Mouse (Mus musculus) CH12.LX (cell line): ENCODE measurements around the gene Atg16l1.

Experiments used
- CHD1 ChIP-seq: IDR thresholded peaks from 2 replicates; pipeline ENCODE4 v1.6.1; 2012; ENCODE audit warnings: low read depth, low read length, improper control_type of control experiment, inconsistent platforms
- CTCF ChIP-seq, 2 experiments: IDR thresholded peaks in 1 of 2; conservative IDR thresholded peaks in 1 of 2; 2 replicates each; pipeline ENCODE4 v1.5.1; 2011 to 2012; ENCODE audit warnings: low read depth in 2 of 2, low read length in 2 of 2, improper control_type of control experiment in 1 of 2, inconsistent platforms in 1 of 2, mild to moderate bottlenecking in 1 of 2, moderate library complexity in 1 of 2
- ELF1 ChIP-seq: IDR thresholded peaks from 2 replicates; pipeline ENCODE4 v1.6.1; 2014; ENCODE audit warnings: low read depth, mild to moderate bottlenecking, inconsistent platforms, low read length, improper control_type of control experiment
- IRF4 ChIP-seq: IDR thresholded peaks from 2 replicates; pipeline ENCODE4 v1.6.1; 2014; ENCODE audit warnings: low read depth, mild to moderate bottlenecking, inconsistent platforms, low read length, improper control_type of control experiment
- KAT2A ChIP-seq: IDR thresholded peaks from 2 replicates; pipeline ENCODE4 v1.6.1; 2012; ENCODE audit warnings: low read length, improper control_type of control experiment, inconsistent platforms; ENCODE audit not compliant: insufficient replicate concordance
- MAFK ChIP-seq: IDR thresholded peaks from 2 replicates; pipeline ENCODE4 v1.6.1; 2011; ENCODE audit warnings: low read length, improper control_type of control experiment; ENCODE audit not compliant: insufficient replicate concordance
- MAX ChIP-seq: IDR thresholded peaks from 2 replicates; pipeline ENCODE4 v1.6.1; 2011; ENCODE audit warnings: low read length, improper control_type of control experiment
- MAZ ChIP-seq: IDR thresholded peaks from 2 replicates; pipeline ENCODE4 v1.6.1; 2012; ENCODE audit warnings: low read depth, mild to moderate bottlenecking, inconsistent platforms, low read length, improper control_type of control experiment, moderate library complexity
- MYC ChIP-seq: IDR thresholded peaks from 2 replicates; pipeline ENCODE4 v1.6.1; 2011; ENCODE audit warnings: low read depth, mild to moderate bottlenecking, improper control_type of control experiment, low read length
- NRF1 ChIP-seq: IDR thresholded peaks from 2 replicates; pipeline ENCODE4 v1.6.1; 2014; ENCODE audit warnings: low read depth, mild to moderate bottlenecking, inconsistent platforms, low read length, improper control_type of control experiment, moderate library complexity
- POLR2A ChIP-seq: IDR thresholded peaks from 2 replicates; pipeline ENCODE4 v1.6.1; 2011; ENCODE audit warnings: low read depth, mild to moderate bottlenecking, improper control_type of control experiment, low read length
- SIN3A ChIP-seq: IDR thresholded peaks from 2 replicates; pipeline ENCODE4 v1.6.1; 2012; ENCODE audit warnings: low read length, improper control_type of control experiment, inconsistent platforms
- USF1 ChIP-seq: IDR thresholded peaks from 2 replicates; pipeline ENCODE4 v1.6.1; 2014; ENCODE audit warnings: low read depth, mild to moderate bottlenecking, inconsistent platforms, low read length, improper control_type of control experiment

- no peak for TF ChIP-seq SIN3A
- no peak for TF ChIP-seq CTCF (conservative IDR thresholded peaks at IDR 0.05 in 1 of 2, IDR thresholded peaks at IDR 0.05 in 1 of 2; ENCODE audit: low read depth in 2 of 2, low read length in 2 of 2)
- no peak for TF ChIP-seq POLR2A
- no peak for TF ChIP-seq USF1
- TF ChIP-seq ELF1 = no peak
- TF ChIP-seq MAX = no peak
- TF ChIP-seq MAFK = no peak
- no peak for TF ChIP-seq MAZ
- TF ChIP-seq CHD1 = no peak
- TF ChIP-seq KAT2A = no peak
- TF ChIP-seq NRF1 = no peak
- no peak for TF ChIP-seq MYC
- TF ChIP-seq IRF4 = no peak
These were observed 10.1 kb downstream of the Atg16l1 start for GRCm38 (mm10) chr1:87765741-87766140.
